17 mouse cellular contexts compared by ENCODE assay signal in genomic region chr4:68535815-68536214, GRCm38 (mm10).
A peak's percentile ranks its signal among the peaks of the same experiment; 100 is the strongest.
DNase-seq lines count a peak whose midpoint lies in the region; ATAC-seq lines count a peak whose summit lies in the region.
"Had no signal": no experiment of that assay in that cellular context is flagged by ENCODE, and none has a peak within 500 bp of the region (broad histone marks: within the 10 kb centered on the region; RNA-seq: fewer than 3 reads in every experiment).

No protein-coding gene starts in this region.

- WGBS in neural tube, embryonic 13.5 days = 39% methylated on average over 1 of the region's 1 CpGs
- WGBS in limb, embryonic 10.5 days = 89% methylated on average over 1 of the region's 1 CpGs

- no peak for DNase-seq in frontal cortex, postnatal 36 days (ENCODE audit: low spot score in 2 of 2)
- no peak for DNase-seq in neural tube, embryonic 10.5 days (ENCODE audit: extremely low spot score, low spot score)
- DNase-seq in mesoderm, embryonic 11.5 days (ENCODE audit: low read depth, low spot score) = peak; percentile 1
- no peak for DNase-seq in kidney, adult 8-10 months
- DNase-seq in limb, embryonic 10.5 days (ENCODE audit: low spot score) = no peak
- DNase-seq: cerebellum, adult 2 months; gastrocnemius, postnatal 14 days; thymus, adult 18-20 months had no signal

- H3K4me3 ChIP-seq in neural tube, embryonic 13.5 days = no peak overlapping the region
- H3K4me3 ChIP-seq in limb, embryonic 10.5 days = no peak overlapping the region
- H3K4me3 ChIP-seq: layer of hippocampus, adult 2 months; left cerebral cortex, adult 2 months; limb, embryonic 13.5 days; neural tube, embryonic 15.5 days had no signal

- H3K9ac ChIP-seq in neural tube, embryonic 13.5 days = no peak overlapping the region
- H3K9ac ChIP-seq: limb, embryonic 13.5 days; neural tube, embryonic 15.5 days had no signal

- no peaks in the 10 kb centered on the region for H3K27me3 ChIP-seq in neural tube, embryonic 13.5 days
- H3K27me3 ChIP-seq in limb, embryonic 10.5 days (ENCODE audit: low read depth, poor library complexity, severe bottlenecking) = no peaks in the 10 kb centered on the region
- H3K27me3 ChIP-seq: limb, embryonic 13.5 days; neural tube, embryonic 15.5 days had no signal

- no peaks in the 10 kb centered on the region for H3K36me3 ChIP-seq in neural tube, embryonic 13.5 days
- H3K36me3 ChIP-seq in limb, embryonic 10.5 days = no peaks in the 10 kb centered on the region
- H3K36me3 ChIP-seq: limb, embryonic 13.5 days; neural tube, embryonic 15.5 days had no signal

- no peak overlapping the region for H3K27ac ChIP-seq in neural tube, embryonic 13.5 days (replicated peaks)
- no peak overlapping the region for H3K27ac ChIP-seq in limb, embryonic 10.5 days
- H3K27ac ChIP-seq: kidney, postnatal 0 days; layer of hippocampus, adult 2 months; left cerebral cortex, adult 2 months; limb, embryonic 13.5 days; neural tube, embryonic 15.5 days had no signal

- no peaks in the 10 kb centered on the region for H3K4me1 ChIP-seq in neural tube, embryonic 13.5 days (replicated peaks)
- H3K4me1 ChIP-seq in limb, embryonic 10.5 days = no peaks in the 10 kb centered on the region
- H3K4me1 ChIP-seq: limb, embryonic 13.5 days had no signal

- ATAC-seq in frontal cortex, adult (ENCODE audit: low TSS enrichment) = peak; percentile 17
- peak; percentile 47; the same call in 1 of the 2 replicates for ATAC-seq in neural tube, embryonic 13.5 days (ENCODE audit: low read depth)
- ATAC-seq: intestine, embryonic 16.5 days had no signal

- H3K9me3 ChIP-seq in neural tube, embryonic 13.5 days = no peaks in the 10 kb centered on the region
- H3K9me3 ChIP-seq in limb, embryonic 10.5 days (replicated peaks) = no peaks in the 10 kb centered on the region
- H3K9me3 ChIP-seq: limb, embryonic 13.5 days; neural tube, embryonic 15.5 days had no signal

- no peak overlapping the region for H3K4me2 ChIP-seq in neural tube, embryonic 13.5 days
- H3K4me2 ChIP-seq: heart, embryonic 11.5 days; limb, embryonic 13.5 days; neural tube, embryonic 15.5 days had no signal
